Mouse (Mus musculus) stomach, postnatal 0 days (tissue): ENCODE measurements at regions not wholly inside any gene's neighbourhood (a gene's known extent, or its start where the extent isn't known, plus 50 kb on each side); places are given as distances from the start of the nearest gene placed in this dataset.

Experiments used
- ATAC-seq: fragments of 200-750 bp; cut with Nextera tagmentation; 2 replicates; pipeline ENCODE4 v1.8.0; 2017; ENCODE audit not compliant: low FRiP score, low TSS enrichment
- DNase-seq: peaks from one replicate; pipeline ENCODE4 v3.0.0-alpha.2; 2016; ENCODE audit warnings: low spot score
- H3K27ac ChIP-seq: fragments of 300-500 bp; sonication (generic); replicated peaks from 2 replicates; pipeline ENCODE4 v1.5.1; 2014; ENCODE audit warnings: mild to moderate bottlenecking, control low read depth
- H3K27me3 ChIP-seq: fragments of 300-500 bp; sonication (generic); 2 replicates; pipeline ENCODE4 v1.6.1; 2014; ENCODE audit warnings: low read length; ENCODE audit not compliant: control insufficient read depth, insufficient read depth
- H3K36me3 ChIP-seq: fragments of 300-500 bp; sonication (generic); 2 replicates; pipeline ENCODE4 v1.6.1; 2014; ENCODE audit warnings: low read length, mixed read lengths; ENCODE audit not compliant: control insufficient read depth, insufficient read depth
- H3K4me1 ChIP-seq: fragments of 300-500 bp; sonication (generic); replicated peaks from 2 replicates; pipeline ENCODE4 v1.6.1; 2014; ENCODE audit warnings: antibody characterized with exemption; ENCODE audit not compliant: control insufficient read depth, insufficient read depth
- H3K4me2 ChIP-seq: fragments of 300-500 bp; sonication (generic); replicated peaks from 2 replicates; pipeline ENCODE4 v1.6.1; 2014; ENCODE audit warnings: low read depth, mild to moderate bottlenecking, control low read depth, moderate library complexity
- H3K4me3 ChIP-seq: fragments of 300-500 bp; sonication (generic); 2 replicates; pipeline ENCODE4 v1.5.1; 2014; ENCODE audit warnings: low read depth, low read length, control low read depth
- H3K9ac ChIP-seq: fragments of 300-500 bp; sonication (generic); 2 replicates; pipeline ENCODE4 v1.6.1; 2014; ENCODE audit warnings: mild to moderate bottlenecking, low read length, control low read depth, mixed read lengths
- H3K9me3 ChIP-seq: fragments of 300-500 bp; sonication (generic); 2 replicates; pipeline ENCODE4 v1.6.1; 2016; ENCODE audit warnings: low read length; ENCODE audit not compliant: control insufficient read depth
- CTCF ChIP-seq: IDR thresholded peaks from 2 replicates; pipeline ENCODE4 v1.5.1; 2016; ENCODE audit warnings: antibody characterized with exemption, low read depth, mild to moderate bottlenecking, moderate library complexity
- EP300 ChIP-seq: optimal IDR thresholded peaks from 2 replicates; pipeline ENCODE3; 2016; ENCODE audit warnings: antibody characterized with exemption
- WGBS: fragments of 180-500 bp; shearing (Covaris S2); extraction: QIAGEN DNeasy Blood & Tissue Kit; methylation state at CpG from one replicate; pipeline ENCODE4 v1.1.7; 2014; 5-methylcytosine and 5-hydroxymethylcytosine counted together

DNA sequence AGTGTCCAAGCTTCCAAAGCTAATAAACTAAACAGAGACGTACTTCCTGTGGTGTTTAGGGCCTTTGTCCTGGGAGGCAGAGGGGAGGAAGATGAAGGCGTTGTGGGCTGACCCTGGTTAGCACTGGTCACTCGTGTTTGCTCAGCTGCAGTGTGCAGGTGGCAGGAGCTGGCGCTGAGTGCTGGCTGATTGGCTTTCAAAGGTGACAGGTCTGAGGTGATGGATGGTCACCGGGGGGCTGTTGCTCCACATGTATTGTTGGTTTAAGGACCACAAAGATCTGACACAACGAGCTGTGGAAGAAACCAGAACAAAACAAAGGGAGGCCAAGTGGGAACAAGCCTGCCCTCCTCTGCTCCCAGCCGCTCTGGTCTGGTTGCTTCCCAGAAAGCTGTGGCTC lies 320.1 kb downstream of the Rps24 start:
- Histone ChIP-seq H3K4me1 (no peaks in the 10 kb centered on the region), H3K9ac (no peak overlapping the region), H3K9me3 (no peaks in the 10 kb centered on the region), H3K27me3 (no peaks in the 10 kb centered on the region), H3K4me2 (no peak overlapping the region), H3K36me3 (no peaks in the 10 kb centered on the region), H3K27ac (no peak overlapping the region), H3K4me3 (no peak overlapping the region)
- 23% methylated on average over 7 of the region's 7 CpGs for WGBS
- TF ChIP-seq CTCF (no peak), EP300 (no peak)
- no peak for ATAC-seq
- no peak for DNase-seq

GRCm38 (mm10) chr14:24822876-24823567 lies 336.1 kb downstream of the Rps24 start:
- Histone ChIP-seq H3K4me1 (peaks cover 4% of the 10 kb centered on the region; the same call in 1 of the 2 replicates), H3K9me3 (no peaks in the 10 kb centered on the region), H3K36me3 (no peaks in the 10 kb centered on the region), H3K4me3 (no peak overlapping the region), H3K27ac (no peak overlapping the region), H3K9ac (no peak overlapping the region), H3K4me2 (no peak overlapping the region), H3K27me3 (no peaks in the 10 kb centered on the region)
- no peak for TF ChIP-seq CTCF
- no peak for TF ChIP-seq EP300
- ATAC-seq (no peak), DNase-seq (peak; percentile 20)
- 71% methylated on average over 13 of the region's 13 CpGs for WGBS

- 85% methylated on average over 2 of the region's 2 CpGs for WGBS
- TF ChIP-seq EP300: no peak
- TF ChIP-seq CTCF: no peak
- no peak for DNase-seq
- Histone ChIP-seq H3K4me3 (no peak overlapping the region), H3K4me1 (peaks cover 4% of the 10 kb centered on the region; the same call in 1 of the 2 replicates), H3K27me3 (no peaks in the 10 kb centered on the region), H3K4me2 (no peak overlapping the region), H3K27ac (no peak overlapping the region), H3K9me3 (no peaks in the 10 kb centered on the region), H3K9ac (no peak overlapping the region), H3K36me3 (no peaks in the 10 kb centered on the region)
- ATAC-seq: no peak
Observed at GRCm38 (mm10) chr14:24824351-24824750, 337.4 kb downstream of the Rps24 start.

- H3K27ac ChIP-seq: no peak overlapping the region
- TF ChIP-seq CTCF: no peak
- TF ChIP-seq EP300: no peak
- 70% methylated on average over 11 of the region's 11 CpGs for WGBS
- H3K4me2 ChIP-seq: no peak overlapping the region
- H3K9me3 ChIP-seq: no peaks in the 10 kb centered on the region
- DNase-seq: no peak
- H3K9ac ChIP-seq: no peak overlapping the region
- peaks cover 4% of the 10 kb centered on the region; the same call in 1 of the 2 replicates for H3K4me1 ChIP-seq
- H3K4me3 ChIP-seq: no peak overlapping the region
- no peak for ATAC-seq
- no peaks in the 10 kb centered on the region for H3K27me3 ChIP-seq
- no peaks in the 10 kb centered on the region for H3K36me3 ChIP-seq
Observed at GRCm38 (mm10) chr14:24825722-24826386, 338.9 kb downstream of the Rps24 start.

DNA sequence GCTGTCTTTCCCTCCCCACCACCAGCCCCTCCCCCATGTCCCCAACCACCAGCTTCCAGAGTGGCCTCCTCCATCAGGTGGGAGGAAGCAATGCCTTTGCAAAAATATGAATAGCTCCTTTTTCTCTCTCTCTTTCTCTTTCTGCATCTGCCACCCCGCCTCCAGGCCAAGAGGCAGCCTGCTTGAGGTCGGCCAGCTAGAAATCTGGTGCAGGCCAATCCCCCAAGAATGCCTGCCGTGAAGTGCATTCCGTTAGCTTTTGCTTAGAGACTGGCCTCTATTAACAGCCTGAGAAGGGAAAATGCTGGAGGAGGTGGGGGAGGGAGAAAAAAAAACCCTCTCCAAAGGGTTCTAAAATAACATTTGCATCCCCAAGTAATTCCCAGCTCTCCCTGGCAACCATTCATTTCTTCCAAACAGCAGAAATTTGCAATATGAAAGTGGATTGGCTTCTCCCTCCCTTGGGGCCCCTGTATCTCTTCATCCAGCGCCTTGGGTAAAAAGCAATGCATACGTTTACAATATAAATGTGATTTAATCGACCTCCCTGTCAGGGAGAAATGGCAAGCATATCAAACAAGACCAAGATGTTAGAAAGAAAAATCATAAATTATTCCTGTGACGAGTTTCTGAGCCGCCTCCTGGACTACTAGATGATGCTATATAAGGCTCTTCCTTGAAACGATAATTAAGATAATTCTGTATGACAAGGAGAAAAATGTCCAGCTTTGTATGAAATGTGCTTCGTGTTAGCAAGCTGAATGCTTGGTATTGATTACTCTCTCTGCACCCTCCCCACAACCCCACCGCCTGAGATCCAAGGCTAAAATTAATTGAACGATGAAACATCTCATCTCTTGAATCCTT lies 339.8 kb downstream of the Rps24 start:
- Histone ChIP-seq H3K9me3 (no peaks in the 10 kb centered on the region), H3K4me1 (peaks cover 4% of the 10 kb centered on the region; the same call in 1 of the 2 replicates), H3K4me3 (no peak overlapping the region), H3K27me3 (no peaks in the 10 kb centered on the region), H3K9ac (no peak overlapping the region), H3K4me2 (no peak overlapping the region), H3K36me3 (no peaks in the 10 kb centered on the region), H3K27ac (no peak overlapping the region)
- no peak for ATAC-seq
- 31% methylated on average over 13 of the region's 13 CpGs for WGBS
- no peak for DNase-seq
- no peak for TF ChIP-seq CTCF
- TF ChIP-seq EP300: no peak
